Mouse (Mus musculus) myocyte (in vitro differentiated cells): ENCODE measurements at regions not wholly inside any gene's neighbourhood (a gene's known extent, or its start where the extent isn't known, plus 50 kb on each side); places are given as distances from the start of the nearest gene placed in this dataset.

ENCODE experiments used
- H3K27me3 ChIP-seq: one replicate; pipeline ENCODE4 v1.6.1; 2011; ENCODE audit not compliant: control insufficient read depth, insufficient read depth, insufficient read length
- H3K36me3 ChIP-seq: one replicate; pipeline ENCODE4 v1.6.1; 2011; ENCODE audit not compliant: control insufficient read depth, insufficient read depth
- H3K4me2 ChIP-seq: one replicate; pipeline ENCODE4 v1.6.1; 2011; ENCODE audit warnings: low read depth, control low read depth
- H3K4me3 ChIP-seq: one replicate; pipeline ENCODE4 v1.5.1; 2011; ENCODE audit warnings: mild to moderate bottlenecking, control low read depth, moderate library complexity
- H3K79me2 ChIP-seq: one replicate; pipeline ENCODE4 v1.6.1; 2011; ENCODE audit not compliant: control insufficient read depth, insufficient read depth
- H3ac ChIP-seq: one replicate; pipeline ENCODE4 v1.6.1; 2011; ENCODE audit not compliant: control insufficient read depth, insufficient read length
- CEBPB ChIP-seq: IDR thresholded peaks from 2 replicates; pipeline ENCODE4 v1.6.1; 2011; ENCODE audit warnings: mild to moderate bottlenecking, moderate library complexity; ENCODE audit not compliant: poor library complexity, insufficient read depth, severe bottlenecking
- E2F4 ChIP-seq: IDR thresholded peaks from one replicate; pipeline ENCODE4 v1.6.1; 2011; ENCODE audit warnings: mild to moderate bottlenecking, control low read depth, moderate library complexity; ENCODE audit not compliant: insufficient read depth
- MAX ChIP-seq: IDR thresholded peaks from one replicate; pipeline ENCODE4 v1.6.1; 2011; ENCODE audit warnings: low read depth, mild to moderate bottlenecking, control low read depth
- MYOD1 ChIP-seq, 3 experiments: IDR thresholded peaks; one replicate each; pipeline ENCODE4 v1.6.1; 2011; ENCODE audit warnings: control low read depth in 2 of 3, low read depth in 2 of 3, mild to moderate bottlenecking in 2 of 3, moderate library complexity in 1 of 3; ENCODE audit not compliant: insufficient read length in 2 of 3, control insufficient read depth in 1 of 3
- MYOG ChIP-seq, 3 experiments: IDR thresholded peaks; one replicate each; pipeline ENCODE4 v1.6.1; 2011; ENCODE audit warnings: control low read depth in 2 of 3, low read depth in 2 of 3, mild to moderate bottlenecking in 2 of 3; ENCODE audit not compliant: insufficient read length in 2 of 3, control insufficient read depth in 1 of 3, insufficient read depth in 1 of 3
- POLR2A ChIP-seq: IDR thresholded peaks from one replicate; pipeline ENCODE4 v1.6.1; 2011; ENCODE audit warnings: low read depth, mild to moderate bottlenecking, control low read depth, moderate library complexity; ENCODE audit not compliant: insufficient read length
- POLR2AphosphoS2 ChIP-seq: IDR thresholded peaks from one replicate; pipeline ENCODE4 v1.6.1; 2011; ENCODE audit warnings: low read depth, control low read depth; ENCODE audit not compliant: insufficient read length
- REST ChIP-seq: IDR thresholded peaks from one replicate; pipeline ENCODE4 v1.6.1; 2011; ENCODE audit warnings: mild to moderate bottlenecking, control low read depth, moderate library complexity; ENCODE audit not compliant: insufficient read depth, insufficient read length
- SRF ChIP-seq: IDR thresholded peaks from one replicate; pipeline ENCODE4 v1.6.1; 2011; ENCODE audit warnings: low read depth; ENCODE audit not compliant: control insufficient read depth, insufficient read length
- TCF12 ChIP-seq: IDR thresholded peaks from one replicate; pipeline ENCODE4 v1.6.1; 2011; ENCODE audit warnings: mild to moderate bottlenecking, control low read depth; ENCODE audit not compliant: poor library complexity, insufficient read depth, severe bottlenecking
- TCF3 ChIP-seq: IDR thresholded peaks from one replicate; pipeline ENCODE4 v1.6.1; 2011; ENCODE audit warnings: low read depth, control low read depth; ENCODE audit not compliant: insufficient read length
- USF1 ChIP-seq: IDR thresholded peaks from one replicate; pipeline ENCODE4 v1.6.1; 2011; ENCODE audit warnings: low read depth, mild to moderate bottlenecking, control low read depth, moderate library complexity

DNA sequence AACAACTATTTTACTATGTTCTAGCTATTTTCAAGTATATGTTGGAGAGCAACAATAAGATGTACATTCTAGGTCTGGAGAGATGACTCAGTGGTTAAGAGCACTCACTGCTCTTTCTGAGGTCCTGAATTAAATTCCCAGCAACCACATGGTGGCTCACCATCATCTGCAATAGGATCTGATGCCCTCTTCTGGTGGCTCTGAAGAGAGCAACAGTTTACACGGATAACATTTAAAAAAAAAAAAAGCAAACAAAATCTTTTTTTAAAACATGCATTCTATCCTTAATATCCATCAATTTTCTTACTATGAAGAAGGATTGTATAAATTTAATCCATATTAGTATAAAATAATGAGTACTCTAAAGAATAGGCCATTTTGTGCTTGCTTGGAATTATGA is 204.7 kb upstream of the Cxadr start:
- H3ac ChIP-seq, result no peak overlapping the region
- H3K27me3 ChIP-seq, result no peaks in the 10 kb centered on the region
- TF ChIP-seq CEBPB, result no peak
- no peak for TF ChIP-seq E2F4
- no peak for TF ChIP-seq SRF
- TF ChIP-seq MYOG (IDR thresholded peaks at IDR 0.05; ENCODE audit: control insufficient read depth in 1 of 3, insufficient read depth in 1 of 3, insufficient read length in 2 of 3, low read depth in 2 of 3), result no peak
- TF ChIP-seq MYOD1 (IDR thresholded peaks at IDR 0.05; ENCODE audit: control insufficient read depth in 1 of 3, insufficient read length in 2 of 3, low read depth in 2 of 3), result no peak
- no peak for TF ChIP-seq POLR2AphosphoS2
- TF ChIP-seq TCF12, result no peak
- TF ChIP-seq TCF3, result no peak
- TF ChIP-seq POLR2A, result no peak
- TF ChIP-seq REST, result no peak
- TF ChIP-seq MAX, result no peak
- TF ChIP-seq USF1, result no peak
- no peaks in the 10 kb centered on the region for H3K79me2 ChIP-seq
- no peak overlapping the region for H3K4me3 ChIP-seq
- no peaks in the 10 kb centered on the region for H3K36me3 ChIP-seq
- no peak overlapping the region for H3K4me2 ChIP-seq

GRCm38 (mm10) chr16:78090155-78090554 is 211.1 kb upstream of the Cxadr start:
- H3K79me2 ChIP-seq, result no peaks in the 10 kb centered on the region
- no peak overlapping the region for H3K4me3 ChIP-seq
- TF ChIP-seq POLR2A (no peak), MYOG (IDR thresholded peaks at IDR 0.05; ENCODE audit: control insufficient read depth in 1 of 3, insufficient read depth in 1 of 3, insufficient read length in 2 of 3, low read depth in 2 of 3) (no peak), SRF (no peak), TCF12 (no peak), USF1 (no peak), MYOD1 (IDR thresholded peaks at IDR 0.05; ENCODE audit: control insufficient read depth in 1 of 3, insufficient read length in 2 of 3, low read depth in 2 of 3) (no peak), CEBPB (no peak), REST (no peak), POLR2AphosphoS2 (no peak)
- no peak overlapping the region for H3K4me2 ChIP-seq
- H3ac ChIP-seq, result no peak overlapping the region
- no peaks in the 10 kb centered on the region for H3K27me3 ChIP-seq
- no peaks in the 10 kb centered on the region for H3K36me3 ChIP-seq

DNA sequence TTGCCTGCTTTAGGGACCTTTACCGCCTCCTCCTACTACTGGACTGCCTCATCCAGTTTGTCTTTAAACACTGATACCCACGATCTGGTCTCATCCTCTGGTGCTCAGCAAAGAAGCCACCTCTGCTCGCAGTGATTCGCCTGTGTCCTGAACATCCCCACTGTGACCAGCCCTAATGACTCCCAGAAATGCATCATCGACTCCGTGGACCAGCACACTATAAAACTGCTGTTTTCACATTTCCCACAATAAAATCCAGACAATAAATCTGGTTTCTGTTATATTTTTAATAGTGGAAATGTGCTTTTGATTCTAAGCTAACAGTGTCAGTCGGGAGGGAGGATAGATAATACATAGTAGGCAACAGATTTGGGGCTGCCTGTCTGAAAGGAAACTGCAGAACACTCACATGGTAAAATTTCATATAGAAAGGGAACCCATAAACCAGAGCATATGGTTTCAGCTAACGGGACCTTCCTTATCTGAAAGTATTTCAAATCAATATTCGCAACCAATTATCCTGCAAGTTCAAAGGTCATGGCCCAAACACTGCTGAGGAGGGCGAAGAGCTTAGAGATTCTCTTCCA is 233.7 kb upstream of the Cxadr start:
- H3K36me3 ChIP-seq, result no peaks in the 10 kb centered on the region
- TF ChIP-seq MAX (no peak), MYOD1 (IDR thresholded peaks at IDR 0.05; ENCODE audit: control insufficient read depth in 1 of 3, insufficient read length in 2 of 3, low read depth in 2 of 3) (no peak), E2F4 (no peak), USF1 (no peak), CEBPB (no peak), MYOG (IDR thresholded peaks at IDR 0.05; ENCODE audit: control insufficient read depth in 1 of 3, insufficient read depth in 1 of 3, insufficient read length in 2 of 3, low read depth in 2 of 3) (no peak), SRF (no peak), POLR2AphosphoS2 (no peak), TCF12 (no peak), TCF3 (no peak), REST (no peak), POLR2A (no peak)

GRCm38 (mm10) chr16:78060516-78060915 is 240.8 kb upstream of the Cxadr start:
- Histone ChIP-seq H3ac (no peak overlapping the region), H3K4me2 (peak overlapping the region; percentile 42), H3K4me3 (no peak overlapping the region), H3K36me3 (no peaks in the 10 kb centered on the region), H3K79me2 (no peaks in the 10 kb centered on the region), H3K27me3 (no peaks in the 10 kb centered on the region)
- TF ChIP-seq REST (no peak), SRF (no peak), USF1 (no peak), POLR2AphosphoS2 (no peak), E2F4 (no peak), MYOD1 (IDR thresholded peaks at IDR 0.05; ENCODE audit: control insufficient read depth in 1 of 3, insufficient read length in 2 of 3, low read depth in 2 of 3) (no peak), MAX (no peak), CEBPB (no peak)

More for the DNA sequence above, 233.7 kb upstream of the Cxadr start:
- Histone ChIP-seq H3K4me2 (no peak overlapping the region), H3ac (no peak overlapping the region), H3K4me3 (no peak overlapping the region), H3K27me3 (no peaks in the 10 kb centered on the region), H3K79me2 (no peaks in the 10 kb centered on the region)

- Histone ChIP-seq H3K27me3 (no peaks in the 10 kb centered on the region), H3ac (no peak overlapping the region), H3K4me2 (no peak overlapping the region), H3K79me2 (no peaks in the 10 kb centered on the region), H3K4me3 (no peak overlapping the region), H3K36me3 (no peaks in the 10 kb centered on the region)
- TF ChIP-seq MYOD1 (IDR thresholded peaks at IDR 0.05; ENCODE audit: control insufficient read depth in 1 of 3, insufficient read length in 2 of 3, low read depth in 2 of 3) (no peak), USF1 (no peak), POLR2A (no peak), POLR2AphosphoS2 (no peak), SRF (no peak), E2F4 (no peak), MYOG (IDR thresholded peaks at IDR 0.05; ENCODE audit: control insufficient read depth in 1 of 3, insufficient read depth in 1 of 3, insufficient read length in 2 of 3, low read depth in 2 of 3) (no peak), REST (no peak), CEBPB (no peak), TCF12 (no peak), TCF3 (no peak), MAX (no peak)
These were observed 243.7 kb upstream of the Cxadr start for GRCm38 (mm10) chr16:78057549-78057948.
